Mouse (Mus musculus): ENCODE results near the gene Zfp692.

- no peak for TF ChIP-seq TAL1 (conservative IDR thresholded peaks at IDR 0.05; ENCODE audit: low read depth, low read length)
- no peak for TF ChIP-seq CTCF (IDR thresholded peaks at IDR 0.05; ENCODE audit: low read depth, low read length)
- no peak for TF ChIP-seq GATA2 (IDR thresholded peaks at IDR 0.05; ENCODE audit: borderline replicate concordance, low read depth, low read length)
- TF ChIP-seq GATA1 (IDR thresholded peaks at IDR 0.05; ENCODE audit: borderline replicate concordance, low read length) = no peak
These were observed 24.7 kb downstream of the Zfp692 start for GRCm38 (mm10) chr11:58331546-58331945.

Measured in G1E (cell line).